Mouse (Mus musculus): ENCODE data around the gene Stoml2.

DNA sequence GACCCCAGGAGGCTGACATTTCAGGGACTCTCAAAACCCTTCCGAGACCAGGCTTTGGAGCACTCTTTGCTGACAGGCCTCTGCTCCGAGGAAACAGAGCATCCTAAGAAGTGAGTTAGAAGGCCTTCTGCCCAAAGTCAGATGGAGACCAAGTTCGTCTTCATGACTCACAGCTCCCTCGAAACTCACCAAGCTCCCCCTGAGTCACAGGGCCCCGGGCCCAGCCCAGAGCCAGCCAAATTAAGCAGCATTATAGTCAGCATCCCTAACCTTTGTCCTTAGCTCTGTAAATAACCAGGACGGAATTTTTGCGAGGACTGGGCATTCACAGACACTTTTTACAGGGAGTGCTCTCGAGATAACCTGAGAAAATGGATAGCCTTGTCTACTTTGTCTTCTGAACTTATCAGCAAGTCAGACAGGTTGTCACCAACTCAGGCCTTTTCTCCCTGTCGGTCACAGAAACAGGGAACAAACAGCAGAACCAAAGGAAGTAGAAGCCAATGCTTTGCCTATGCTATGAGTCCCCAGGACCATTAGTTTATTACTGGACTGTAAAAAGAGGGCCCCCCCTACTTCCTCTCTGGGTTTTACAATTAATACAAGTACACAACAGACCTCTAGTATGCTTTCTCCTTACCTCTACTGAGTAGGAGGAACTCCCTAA, 9.5 kb upstream of the Stoml2 start:
- TF ChIP-seq HCFC1 (IDR thresholded peaks at IDR 0.05; ENCODE audit: borderline replicate concordance, insufficient read depth, low read length) (no peak), ZC3H11A (IDR thresholded peaks at IDR 0.05; ENCODE audit: borderline replicate concordance, low read depth, low read length) (no peak), MAFK (IDR thresholded peaks at IDR 0.05; ENCODE audit: insufficient read depth, low read depth, low read length) (no peak), CHD2 (IDR thresholded peaks at IDR 0.05; ENCODE audit: low read depth, low read length) (no peak), ZNF384 (IDR thresholded peaks at IDR 0.05; ENCODE audit: low read depth, low read length) (no peak)
